In genomic region chr1:52422137-52422536, GRCm38 (mm10) we compare ENCODE assay signal across 20 mouse cellular contexts.
DNase-seq lines count a peak whose midpoint lies in the region; ATAC-seq and TF ChIP-seq lines count a peak whose summit lies in the region.
"Had no signal": no experiment of that assay in that cellular context is flagged by ENCODE, and none has a peak within 500 bp of the region (broad histone marks: within the 10 kb centered on the region; RNA-seq: fewer than 3 reads in every experiment).

No protein-coding gene starts in this region.

- peak; percentile 39; the same call in 1 of the 2 replicates for ATAC-seq in lung, embryonic 15.5 days (ENCODE audit: borderline replicate concordance, extremely low read depth, low FRiP score, low TSS enrichment)
- ATAC-seq in heart, embryonic 15.5 days (replicated peaks; ENCODE audit: insufficient number of reproducible peaks, insufficient read depth, low FRiP score, low read depth), result peak; percentile 79

- no peaks in the 10 kb centered on the region for H3K79me2 ChIP-seq in heart, adult 2 months (replicated peaks; ENCODE audit: control insufficient read depth, insufficient read depth, low read length)

- no peaks in the 10 kb centered on the region for H3K9me3 ChIP-seq in lung, embryonic 15.5 days
- no peaks in the 10 kb centered on the region for H3K9me3 ChIP-seq in heart, embryonic 15.5 days (replicated peaks)
- H3K9me3 ChIP-seq: G1E; hindbrain, embryonic 13.5 days; kidney, embryonic 15.5 days; limb, embryonic 13.5 days had no signal

- TF ChIP-seq CTCF in lung, adult 2 months (IDR thresholded peaks at IDR 0.05; ENCODE audit: insufficient read depth, low read length), result no peak
- no peak for TF ChIP-seq CTCF in heart, adult 2 months (IDR thresholded peaks at IDR 0.05)

- DNase-seq in lung, adult 2 months, result no peak
- peak in 1 of 2 experiments; percentile 37 for DNase-seq in heart, adult 2 months
- peak; percentile 40 for DNase-seq in heart, postnatal 4 days
- DNase-seq in kidney, adult 9 months, result no peak
- no peak for DNase-seq in liver
- DNase-seq in embryo, embryonic 11 days, result no peak
- DNase-seq: cerebellum, adult 11-12 months; cerebellum, postnatal 14 days; midbrain, embryonic 14.5 days; right cerebral cortex, postnatal 14 days; spleen, adult 18-20 months; thymus, postnatal 36 days had no signal

- no peak overlapping the region for H3K9ac ChIP-seq in lung, embryonic 15.5 days
- H3K9ac ChIP-seq in heart, adult 2 months (ENCODE audit: low read depth, low read length), result no peak overlapping the region
- no peak overlapping the region for H3K9ac ChIP-seq in heart, embryonic 15.5 days
- H3K9ac ChIP-seq: hindbrain, embryonic 13.5 days; kidney, embryonic 15.5 days; limb, embryonic 13.5 days; liver, embryonic 14.5 days had no signal

- H3K27ac ChIP-seq in lung, embryonic 15.5 days, result no peak overlapping the region
- H3K27ac ChIP-seq in heart, adult 2 months, result peak overlapping the region; percentile 59
- peak overlapping the region; percentile 31 for H3K27ac ChIP-seq in heart, embryonic 15.5 days
- H3K27ac ChIP-seq: hindbrain, embryonic 13.5 days; kidney, embryonic 15.5 days; limb, embryonic 13.5 days; liver, embryonic 14.5 days had no signal

- H3K4me3 ChIP-seq in lung, embryonic 15.5 days, result no peak overlapping the region
- H3K4me3 ChIP-seq in lung, adult 2 months (replicated peaks; ENCODE audit: extremely low read depth, low read depth, low read length), result no peak overlapping the region
- H3K4me3 ChIP-seq in heart, adult 2 months, result no peak overlapping the region
- H3K4me3 ChIP-seq in heart, embryonic 15.5 days, result no peak overlapping the region
- H3K4me3 ChIP-seq: hindbrain, embryonic 13.5 days; kidney, embryonic 15.5 days; limb, embryonic 13.5 days; myocyte had no signal

- H3K4me2 ChIP-seq in lung, embryonic 15.5 days, result no peak overlapping the region
- H3K4me2 ChIP-seq in heart, embryonic 15.5 days, result no peak overlapping the region
- H3K4me2 ChIP-seq: hindbrain, embryonic 13.5 days; kidney, embryonic 15.5 days; limb, embryonic 13.5 days had no signal

- TF ChIP-seq EP300 in heart, adult 2 months (IDR thresholded peaks at IDR 0.05; ENCODE audit: insufficient read depth, low read depth, low read length), result no peak

- no peaks in the 10 kb centered on the region for H3K4me1 ChIP-seq in lung, embryonic 15.5 days
- H3K4me1 ChIP-seq in lung, adult 2 months (ENCODE audit: control insufficient read depth, insufficient read depth, low read length), result no peaks in the 10 kb centered on the region
- H3K4me1 ChIP-seq in heart, adult 2 months (ENCODE audit: control insufficient read depth, insufficient read depth, low read length), result peaks cover 5% of the 10 kb centered on the region
- peaks cover 10% of the 10 kb centered on the region for H3K4me1 ChIP-seq in heart, embryonic 15.5 days (replicated peaks)
- H3K4me1 ChIP-seq: hindbrain, embryonic 13.5 days; kidney, embryonic 15.5 days; limb, embryonic 13.5 days had no signal

- H3K27me3 ChIP-seq in lung, embryonic 15.5 days, result no peaks in the 10 kb centered on the region
- no peaks in the 10 kb centered on the region for H3K27me3 ChIP-seq in heart, adult 2 months (ENCODE audit: control insufficient read depth, insufficient read depth, low read length)
- H3K27me3 ChIP-seq in heart, embryonic 15.5 days, result no peaks in the 10 kb centered on the region
- H3K27me3 ChIP-seq: hindbrain, embryonic 13.5 days; kidney, embryonic 15.5 days; limb, embryonic 13.5 days had no signal

- no peak for TF ChIP-seq POLR2A in lung, adult 2 months (IDR thresholded peaks at IDR 0.05; ENCODE audit: borderline replicate concordance, extremely low read depth, low read depth, low read length)
- TF ChIP-seq POLR2A in heart, adult 2 months (IDR thresholded peaks at IDR 0.05; ENCODE audit: insufficient read depth, low read depth, low read length), result no peak

- WGBS in lung, embryonic 15.5 days, result 52% methylated on average over 3 of the region's 3 CpGs
- 55% methylated on average over 3 of the region's 3 CpGs for WGBS in lung, adult 2 months
- WGBS in heart, adult 2 months, result 15% methylated on average over 3 of the region's 3 CpGs
- 31% methylated on average over 3 of the region's 3 CpGs for WGBS in heart, embryonic 15.5 days

- H3K36me3 ChIP-seq in lung, embryonic 15.5 days, result no peaks in the 10 kb centered on the region
- no peaks in the 10 kb centered on the region for H3K36me3 ChIP-seq in heart, adult 2 months (ENCODE audit: control insufficient read depth, insufficient read depth, low read length)
- no peaks in the 10 kb centered on the region for H3K36me3 ChIP-seq in heart, embryonic 15.5 days
- H3K36me3 ChIP-seq: G1E; hindbrain, embryonic 13.5 days; kidney, embryonic 15.5 days; limb, embryonic 13.5 days had no signal

- intact Hi-C loops in heart, adult 2 months (cut with DNase I), result no loop called here
